8 mouse cellular contexts compared by ENCODE assay signal in genomic region chr1:172562641-172563464, GRCm38 (mm10). TPM values are rescaled to one million over a fixed set of nuclear protein-coding genes. Genes with fewer than 3 reads are reported as not detected.
DNase-seq lines count a peak whose midpoint lies in the region; ATAC-seq and TF ChIP-seq lines count a peak whose summit lies in the region.

No protein-coding gene starts in this region.

- H3K9ac ChIP-seq in forebrain, embryonic 14.5 days (ENCODE audit: low read length): peak overlapping the region; percentile 69
- H3K9ac ChIP-seq in liver, embryonic 16.5 days (ENCODE audit: low read depth, low read length): no peak overlapping the region
- H3K9ac ChIP-seq in neural tube, embryonic 12.5 days: peak overlapping the region; percentile 84

- H3K36me3 ChIP-seq in forebrain, embryonic 14.5 days (ENCODE audit: control insufficient read depth, insufficient read depth, low read length): no peaks in the 10 kb centered on the region
- H3K36me3 ChIP-seq in liver, embryonic 16.5 days (ENCODE audit: control insufficient read depth, insufficient read depth): no peaks in the 10 kb centered on the region
- no peaks in the 10 kb centered on the region for H3K36me3 ChIP-seq in neural tube, embryonic 12.5 days
- no peaks in the 10 kb centered on the region for H3K36me3 ChIP-seq in testis, adult 2 months (ENCODE audit: control insufficient read depth, insufficient read depth, low read length)

- TF ChIP-seq POLR2A in testis, adult 2 months (IDR thresholded peaks at IDR 0.05; ENCODE audit: control insufficient read depth, low read depth, low read length): no peak

- peak overlapping the region; percentile 73 for H3K4me3 ChIP-seq in brown adipose tissue, adult 24 weeks (ENCODE audit: insufficient read depth, low read depth, low read length)
- peak overlapping the region; percentile 71 for H3K4me3 ChIP-seq in forebrain, embryonic 14.5 days (ENCODE audit: low read depth, low read length)
- H3K4me3 ChIP-seq in liver, embryonic 16.5 days (ENCODE audit: low read depth, low read length): peak overlapping the region; percentile 59
- H3K4me3 ChIP-seq in neural tube, embryonic 12.5 days: peak overlapping the region; percentile 64
- H3K4me3 ChIP-seq in testis, adult 2 months (ENCODE audit: control insufficient read depth, low read depth, low read length): peak overlapping the region; percentile 51

- DNase-seq in CD4-positive, CD25-positive, alpha-beta regulatory T cell, adult 2 months (ENCODE audit: low read depth, low spot score): peak; percentile 77
- DNase-seq in forebrain, embryonic 14.5 days (ENCODE audit: low spot score): peak; percentile 85
- peak; percentile 76 to 77 for DNase-seq in heart, postnatal 14 days
- peak; percentile 79 to 86 for DNase-seq in kidney, postnatal 4 days

- peaks cover 17% of the 10 kb centered on the region for H3K27me3 ChIP-seq in forebrain, embryonic 14.5 days (replicated peaks; ENCODE audit: control insufficient read depth, insufficient read depth, low read length)
- peaks cover 48% of the 10 kb centered on the region for H3K27me3 ChIP-seq in liver, embryonic 16.5 days (ENCODE audit: control insufficient read depth, insufficient read depth, low read depth, low read length)
- H3K27me3 ChIP-seq in neural tube, embryonic 12.5 days (replicated peaks): peaks cover 31% of the 10 kb centered on the region
- H3K27me3 ChIP-seq in testis, adult 2 months (ENCODE audit: control insufficient read depth, insufficient read depth, low read length): no peaks in the 10 kb centered on the region

- intact Hi-C loops in heart, postnatal 14 days (cut with DNase I): loop anchor here (1.0 to 5.0 kb wide), 2 partner anchors 35 to 49 kb away; no protein-coding TSS in a partner anchor

- H3K27ac ChIP-seq in brown adipose tissue, adult 24 weeks (replicated peaks; ENCODE audit: low read depth, low read length): no peak overlapping the region; the same call in 1 of the 2 replicates
- no peak overlapping the region for H3K27ac ChIP-seq in forebrain, embryonic 14.5 days (ENCODE audit: low read depth, low read length)
- H3K27ac ChIP-seq in liver, embryonic 16.5 days (ENCODE audit: low read length): no peak overlapping the region
- no peak overlapping the region for H3K27ac ChIP-seq in neural tube, embryonic 12.5 days
- H3K27ac ChIP-seq in testis, adult 2 months (ENCODE audit: control insufficient read depth, insufficient read depth, low read depth, low read length): no peak overlapping the region

- H3K9me3 ChIP-seq in forebrain, embryonic 14.5 days (replicated peaks; ENCODE audit: control insufficient read depth, low read length): no peaks in the 10 kb centered on the region
- H3K9me3 ChIP-seq in liver, embryonic 16.5 days (replicated peaks; ENCODE audit: control insufficient read depth, low read length): no peaks in the 10 kb centered on the region
- H3K9me3 ChIP-seq in neural tube, embryonic 12.5 days: no peaks in the 10 kb centered on the region

- H3K4me2 ChIP-seq in forebrain, embryonic 14.5 days (ENCODE audit: low read length): peak overlapping the region; percentile 99
- peak overlapping the region; percentile 75 for H3K4me2 ChIP-seq in liver, embryonic 16.5 days (ENCODE audit: low read depth, low read length)
- H3K4me2 ChIP-seq in neural tube, embryonic 12.5 days (replicated peaks): peak overlapping the region; percentile 98

- WGBS in forebrain, embryonic 14.5 days: under 1% methylated on average over 65 of the region's 66 CpGs
- under 1% methylated on average over 64 of the region's 66 CpGs for WGBS in liver, embryonic 16.5 days (ENCODE audit: insufficient replicate concordance)
- WGBS in neural tube, embryonic 12.5 days: under 1% methylated on average over 66 of the region's 66 CpGs

- H3K4me1 ChIP-seq in brown adipose tissue, adult 24 weeks (ENCODE audit: control insufficient read depth, insufficient read depth, insufficient read length, low read length): peaks cover 7% of the 10 kb centered on the region
- peaks cover 5% of the 10 kb centered on the region; the same call in 1 of the 2 replicates for H3K4me1 ChIP-seq in forebrain, embryonic 14.5 days (ENCODE audit: control insufficient read depth, insufficient read depth, low read length)
- H3K4me1 ChIP-seq in liver, embryonic 16.5 days (ENCODE audit: control insufficient read depth, low read depth, low read length): no peaks in the 10 kb centered on the region; the same call in 1 of the 2 replicates
- H3K4me1 ChIP-seq in neural tube, embryonic 12.5 days: peaks cover 14% of the 10 kb centered on the region
- peaks cover 9% of the 10 kb centered on the region for H3K4me1 ChIP-seq in testis, adult 2 months (ENCODE audit: control insufficient read depth, insufficient read depth, low read length)

- TF ChIP-seq CTCF in testis, adult 2 months (IDR thresholded peaks at IDR 0.05; ENCODE audit: control insufficient read depth, insufficient read depth, insufficient replicate concordance, low read depth, low read length): no peak; the same call in 1 of the 2 replicates

- ATAC-seq in forebrain, embryonic 14.5 days: peak; percentile 91
- ATAC-seq in liver, embryonic 16.5 days (ENCODE audit: low read depth): peak; percentile 33
- peak; percentile 88 for ATAC-seq in neural tube, embryonic 12.5 days (ENCODE audit: low FRiP score, low read depth)

RNA-seq across cellular contexts. Expression of gene Vsig8, which starts 7.1 kb away (rescaled TPM):
- not detected in 2 replicates for polyA plus RNA-seq in brown adipose tissue, adult 24 weeks (2012; ENCODE audit: insufficient read depth, insufficient read length, missing spikeins)
- 0.11 and 0.28 TPM in 2 replicates for polyA plus RNA-seq in forebrain, embryonic 14.5 days (2014; fragmentation: Nextera tagmentation; extraction: Ambion mirVana)
- total RNA-seq in heart, postnatal 14 days (2021): under 1 TPM in 1 of 2 experiments, not detected in 1; 0.15 TPM
- polyA plus RNA-seq in liver, embryonic 16.5 days (2015; fragmentation: Nextera tagmentation; extraction: Ambion mirVana): 0.05 TPM in 1 of 2 replicates, not detected in the other
- 0.31 and 0.58 TPM in 2 replicates for polyA plus RNA-seq in neural tube, embryonic 12.5 days (2016; fragmentation: Nextera tagmentation; extraction: Ambion mirVana)
- 12.1 and 14.1 TPM in 2 replicates for polyA plus RNA-seq in testis, adult 2 months (2012; rRNA removed)

RNA-seq across cellular contexts. Expression of gene Slamf8, which starts 27.5 kb away (rescaled TPM):
- 1.4 TPM in 1 of 2 replicates, not detected in the other for polyA plus RNA-seq in brown adipose tissue, adult 24 weeks (2012; ENCODE audit: insufficient read depth, insufficient read length, missing spikeins)
- polyA plus RNA-seq in forebrain, embryonic 14.5 days (2014; fragmentation: Nextera tagmentation; extraction: Ambion mirVana): not detected in 2 replicates
- total RNA-seq in heart, postnatal 14 days (2021): under 1 TPM in 1 of 2 experiments, not detected in 1; 0.17 TPM
- polyA plus RNA-seq in liver, embryonic 16.5 days (2015; fragmentation: Nextera tagmentation; extraction: Ambion mirVana): 0.11 and 0.15 TPM in 2 replicates
- polyA plus RNA-seq in neural tube, embryonic 12.5 days (2016; fragmentation: Nextera tagmentation; extraction: Ambion mirVana): not detected in 2 replicates
- polyA plus RNA-seq in testis, adult 2 months (2012; rRNA removed): 0.06 TPM in 1 of 2 replicates, not detected in the other

RNA-seq across cellular contexts. Expression of gene Fcrl6, which starts 39.5 kb away (rescaled TPM):
- polyA plus RNA-seq in brown adipose tissue, adult 24 weeks (2012; ENCODE audit: insufficient read depth, insufficient read length, missing spikeins): not detected in 2 replicates
- not detected in 2 replicates for polyA plus RNA-seq in forebrain, embryonic 14.5 days (2014; fragmentation: Nextera tagmentation; extraction: Ambion mirVana)
- total RNA-seq in heart, postnatal 14 days (2021): not detected
- 0.17 TPM in 1 of 2 replicates, not detected in the other for polyA plus RNA-seq in liver, embryonic 16.5 days (2015; fragmentation: Nextera tagmentation; extraction: Ambion mirVana)
- 0.16 and 0.19 TPM in 2 replicates for polyA plus RNA-seq in neural tube, embryonic 12.5 days (2016; fragmentation: Nextera tagmentation; extraction: Ambion mirVana)
- not detected in 2 replicates for polyA plus RNA-seq in testis, adult 2 months (2012; rRNA removed)

RNA-seq across cellular contexts. Expression of gene Cfap45, which starts 42.3 kb away (rescaled TPM):
- not detected in 2 replicates for polyA plus RNA-seq in brown adipose tissue, adult 24 weeks (2012; ENCODE audit: insufficient read depth, insufficient read length, missing spikeins)
- polyA plus RNA-seq in forebrain, embryonic 14.5 days (2014; fragmentation: Nextera tagmentation; extraction: Ambion mirVana): 2.4 and 3.3 TPM in 2 replicates
- total RNA-seq in heart, postnatal 14 days (2021): 1 to 10 TPM in 1 of 2 experiments, under 1 TPM in 1; 0.63 to 2.0 TPM
- polyA plus RNA-seq in liver, embryonic 16.5 days (2015; fragmentation: Nextera tagmentation; extraction: Ambion mirVana): 0.21 and 0.40 TPM in 2 replicates
- 2.3 and 2.5 TPM in 2 replicates for polyA plus RNA-seq in neural tube, embryonic 12.5 days (2016; fragmentation: Nextera tagmentation; extraction: Ambion mirVana)
- 302 and 305 TPM in 2 replicates for polyA plus RNA-seq in testis, adult 2 months (2012; rRNA removed)

Comparison
In these comparisons a context has a peak if more than half of its experiments do, and no peak if none do; other contexts are left out.
1. ATAC-seq: peak in every context shown above with its lines; median percentile 91 in forebrain, embryonic 14.5 days; 88 in neural tube, embryonic 12.5 days; 33 in liver, embryonic 16.5 days.